Mouse (Mus musculus): ENCODE measurements around the gene Tbc1d8. TPM values are rescaled to one million over a fixed set of nuclear protein-coding genes. Genes with fewer than 3 reads are reported as not detected.

The Tbc1d8 gene
- polyA plus RNA-seq, 1 experiment, result 1.2 TPM

DNA sequence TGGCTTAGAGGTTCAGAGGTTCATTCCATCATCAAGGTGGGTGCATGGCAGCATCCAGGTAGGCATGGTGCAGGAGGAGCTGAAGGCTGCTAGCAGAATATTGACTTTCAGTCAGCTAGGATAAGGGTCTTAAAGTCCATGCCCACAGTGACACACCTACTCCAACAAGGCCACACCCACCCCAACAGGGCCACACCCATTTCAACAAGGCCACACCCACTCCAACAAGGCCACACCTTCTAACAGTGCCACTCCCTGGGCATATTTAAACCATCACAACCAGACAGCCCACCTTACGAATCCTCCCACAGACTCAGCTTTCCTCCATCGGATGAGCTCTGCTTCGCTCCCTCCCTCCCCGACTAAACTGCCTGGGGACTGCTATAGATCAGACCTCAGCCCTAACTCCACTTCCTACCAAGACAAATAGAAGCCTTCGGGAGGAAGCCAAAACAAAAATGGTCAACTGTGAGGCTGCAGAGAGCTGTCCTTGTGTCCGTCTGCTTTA lies 15.6 kb downstream of the Tbc1d8 start:
- Histone ChIP-seq H3K4me3 (ENCODE audit: insufficient read depth, low read length) (no peak overlapping the region), H3K4me1 (ENCODE audit: control insufficient read depth, insufficient read depth, low read length) (no peaks in the 10 kb centered on the region), H3K27ac (ENCODE audit: insufficient read depth, low read length) (no peak overlapping the region)
- TF ChIP-seq CTCF (IDR thresholded peaks at IDR 0.05; ENCODE audit: borderline replicate concordance, insufficient read depth, low read length), result no peak

DNA sequence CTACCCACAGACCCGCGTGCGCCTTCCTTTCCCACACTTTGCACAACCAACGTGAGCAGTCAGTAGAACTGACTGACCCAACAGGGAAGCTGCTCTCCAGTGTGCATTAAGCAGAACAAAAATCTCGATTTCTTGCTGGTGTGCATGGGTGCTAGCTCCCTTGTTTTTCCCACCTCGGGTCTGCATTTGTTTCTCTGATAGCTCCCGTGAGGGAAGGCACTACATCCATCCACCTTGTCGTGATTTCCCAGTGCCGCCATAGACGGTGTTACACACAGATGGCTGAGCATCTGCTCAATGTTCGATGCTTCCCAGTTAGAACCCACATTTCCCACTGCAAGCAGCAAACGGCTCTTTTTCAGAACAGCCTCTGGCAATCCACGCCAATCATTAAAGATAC lies 16.5 kb downstream of the Tbc1d8 start:
- Histone ChIP-seq H3K27ac (ENCODE audit: insufficient read depth, low read length) (no peak overlapping the region), H3K4me1 (ENCODE audit: control insufficient read depth, insufficient read depth, low read length) (no peaks in the 10 kb centered on the region), H3K4me3 (ENCODE audit: insufficient read depth, low read length) (no peak overlapping the region)
- TF ChIP-seq POLR2A (IDR thresholded peaks at IDR 0.05; ENCODE audit: low read depth, low read length) (no peak), CTCF (IDR thresholded peaks at IDR 0.05; ENCODE audit: borderline replicate concordance, insufficient read depth, low read length) (no peak)

DNA sequence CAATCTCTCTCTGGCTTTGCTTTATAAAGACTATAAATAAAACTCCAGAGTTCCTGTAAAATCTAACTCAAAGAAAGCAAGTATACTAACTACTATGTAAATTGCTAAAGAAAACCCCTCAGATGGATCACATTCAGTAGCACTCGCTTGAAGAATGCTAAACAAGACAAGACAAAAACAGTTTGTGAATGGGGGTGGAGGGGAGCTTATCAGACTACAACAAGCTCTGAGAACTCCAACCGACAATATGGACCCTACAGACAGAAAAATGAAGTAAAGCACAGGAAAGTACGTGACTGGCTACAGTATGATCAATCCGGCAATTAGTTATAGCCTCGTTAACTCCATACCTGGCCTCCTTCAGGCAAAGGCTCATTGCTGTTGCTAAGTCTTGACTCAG lies 18.1 kb downstream of the Tbc1d8 start:
- no peak overlapping the region for H3K27ac ChIP-seq (ENCODE audit: insufficient read depth, low read length)
- no peak for TF ChIP-seq POLR2A (IDR thresholded peaks at IDR 0.05; ENCODE audit: low read depth, low read length)
- TF ChIP-seq CTCF (IDR thresholded peaks at IDR 0.05; ENCODE audit: borderline replicate concordance, insufficient read depth, low read length), result no peak
- H3K4me1 ChIP-seq (ENCODE audit: control insufficient read depth, insufficient read depth, low read length), result no peaks in the 10 kb centered on the region
- no peak overlapping the region for H3K4me3 ChIP-seq (ENCODE audit: insufficient read depth, low read length)

DNA sequence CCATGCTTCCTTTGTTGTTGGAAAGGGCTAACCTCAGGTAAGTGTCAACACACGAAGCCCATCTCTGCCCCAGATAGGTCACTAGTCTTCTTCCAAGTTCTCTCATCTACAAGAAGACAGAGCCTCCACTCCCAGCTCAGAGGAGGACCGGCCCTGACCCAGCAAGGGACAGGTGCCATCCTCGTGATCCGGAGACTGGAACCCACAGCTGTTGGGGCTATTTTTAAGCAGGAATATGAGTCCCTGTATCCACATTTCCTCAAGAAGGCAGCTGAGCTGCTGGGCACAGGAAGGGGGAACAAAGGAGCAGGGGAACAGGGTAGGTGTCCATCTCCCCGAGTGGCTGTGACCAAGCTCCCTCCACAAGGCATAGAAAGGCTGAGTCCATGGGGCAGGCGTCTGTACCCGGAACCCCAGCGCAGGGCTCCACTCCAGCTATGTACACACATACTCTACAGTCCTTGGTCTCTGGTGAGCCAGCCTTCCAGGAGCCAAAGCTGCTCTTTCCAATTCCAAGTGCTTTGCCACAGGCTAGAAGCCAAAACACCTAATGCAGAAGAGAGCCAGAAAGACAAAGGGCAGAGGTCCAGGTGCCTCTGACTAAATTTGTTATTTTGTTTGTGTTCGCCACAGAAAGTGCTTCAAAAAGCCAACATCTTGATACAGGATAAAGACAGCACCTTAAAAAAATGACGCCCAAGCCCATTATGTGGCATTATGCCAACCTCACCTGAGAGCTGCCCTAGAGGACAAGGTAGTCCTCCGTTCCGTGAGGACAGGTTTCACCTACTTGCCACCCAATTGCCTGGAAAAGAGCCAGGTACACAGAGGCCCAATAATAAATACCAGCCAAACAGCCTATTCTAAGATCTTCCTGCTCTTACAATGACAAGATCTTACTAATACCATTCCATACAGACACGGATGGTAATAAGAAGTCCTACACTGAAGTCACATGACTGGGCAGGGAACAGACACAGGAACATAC lies 20.4 kb downstream of the Tbc1d8 start:
- Histone ChIP-seq H3K27ac (ENCODE audit: insufficient read depth, low read length) (no peak overlapping the region), H3K4me1 (ENCODE audit: control insufficient read depth, insufficient read depth, low read length) (no peaks in the 10 kb centered on the region), H3K4me3 (ENCODE audit: insufficient read depth, low read length) (no peak overlapping the region)
- TF ChIP-seq CTCF (IDR thresholded peaks at IDR 0.05; ENCODE audit: borderline replicate concordance, insufficient read depth, low read length), result no peak
- no peak for TF ChIP-seq POLR2A (IDR thresholded peaks at IDR 0.05; ENCODE audit: low read depth, low read length)

DNA sequence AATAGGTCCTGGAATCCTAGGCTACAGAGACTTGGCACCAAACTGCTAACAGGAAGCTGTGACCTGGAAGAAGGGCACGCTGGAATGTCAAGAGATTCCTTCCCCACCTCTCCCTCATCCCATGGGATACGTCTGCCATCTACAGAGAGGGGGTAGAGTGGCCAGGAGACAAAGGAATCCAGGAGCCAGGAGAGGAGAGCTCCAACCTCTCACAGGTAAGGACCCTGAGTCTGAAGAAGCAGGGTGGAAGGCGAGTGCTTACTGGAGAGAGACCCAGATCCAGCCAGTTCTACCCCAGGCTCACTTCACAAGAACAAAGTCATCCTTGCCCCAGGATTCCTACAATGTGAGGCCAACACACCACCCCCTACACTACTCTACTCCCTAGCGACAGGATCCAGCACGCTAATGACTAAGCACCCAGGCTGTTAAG lies 22.1 kb downstream of the Tbc1d8 start:
- TF ChIP-seq POLR2A (IDR thresholded peaks at IDR 0.05; ENCODE audit: low read depth, low read length), result no peak
- TF ChIP-seq CTCF (IDR thresholded peaks at IDR 0.05; ENCODE audit: borderline replicate concordance, insufficient read depth, low read length), result no peak
- Histone ChIP-seq H3K4me1 (ENCODE audit: control insufficient read depth, insufficient read depth, low read length) (no peaks in the 10 kb centered on the region), H3K4me3 (ENCODE audit: insufficient read depth, low read length) (no peak overlapping the region), H3K27ac (ENCODE audit: insufficient read depth, low read length) (no peak overlapping the region)

DNA sequence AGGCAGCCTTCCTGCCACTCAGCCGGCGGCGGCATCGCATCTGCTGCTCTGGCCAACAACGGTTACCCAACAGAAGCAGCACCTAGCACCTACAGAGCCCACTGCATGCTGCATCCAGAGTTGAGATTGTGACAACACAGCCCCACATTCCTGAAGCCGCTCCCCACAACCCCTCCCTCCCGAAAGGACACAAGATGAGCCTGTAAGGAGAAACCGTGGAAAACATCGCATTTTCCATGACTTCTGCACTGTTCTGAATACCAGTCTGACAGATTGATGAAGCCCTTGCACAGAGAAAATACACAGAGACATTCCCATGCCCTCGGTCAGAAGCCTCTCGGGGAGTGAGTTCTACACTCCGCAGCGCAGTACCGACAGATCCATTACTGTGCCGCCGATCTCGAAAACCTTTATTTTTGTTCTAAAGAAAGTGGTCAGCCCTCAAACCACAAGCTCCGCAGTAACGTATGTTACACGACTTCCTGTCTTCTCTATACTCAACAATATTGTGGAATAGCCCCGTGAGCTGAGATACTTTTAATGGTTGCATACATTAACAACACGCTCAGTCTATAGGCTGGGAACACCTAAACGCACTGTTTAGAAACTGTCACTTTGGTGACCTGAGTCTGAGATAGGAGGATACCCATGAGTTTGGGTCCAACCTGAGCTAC lies 23.1 kb downstream of the Tbc1d8 start:
- Histone ChIP-seq H3K4me3 (ENCODE audit: insufficient read depth, low read length) (no peak overlapping the region), H3K27ac (ENCODE audit: insufficient read depth, low read length) (no peak overlapping the region), H3K4me1 (ENCODE audit: control insufficient read depth, insufficient read depth, low read length) (no peaks in the 10 kb centered on the region)
- TF ChIP-seq CTCF (IDR thresholded peaks at IDR 0.05; ENCODE audit: borderline replicate concordance, insufficient read depth, low read length), result no peak
- no peak for TF ChIP-seq POLR2A (IDR thresholded peaks at IDR 0.05; ENCODE audit: low read depth, low read length)

DNA sequence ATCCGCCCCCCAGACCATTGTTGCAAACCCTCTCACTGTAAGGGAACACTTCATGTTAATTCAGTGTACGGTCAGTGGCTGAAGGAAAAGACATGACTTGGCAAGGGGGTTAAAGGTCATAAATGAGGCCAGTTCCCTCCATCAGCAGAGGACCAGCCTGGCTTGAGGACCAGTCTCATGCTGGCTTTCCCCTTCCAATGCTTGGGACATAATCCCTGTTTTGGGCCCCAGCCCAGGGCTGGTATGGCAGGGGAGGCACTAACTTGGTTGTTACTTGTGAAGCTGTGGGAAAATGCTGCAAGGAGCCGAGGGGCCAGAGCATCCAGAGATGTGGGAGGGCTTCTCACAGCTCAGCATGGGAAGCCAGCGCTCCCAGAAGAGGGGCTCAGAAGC lies 23.8 kb downstream of the Tbc1d8 start:
- no peak overlapping the region for H3K4me3 ChIP-seq (ENCODE audit: insufficient read depth, low read length)
- no peak overlapping the region for H3K27ac ChIP-seq (ENCODE audit: insufficient read depth, low read length)
- H3K4me1 ChIP-seq (ENCODE audit: control insufficient read depth, insufficient read depth, low read length), result no peaks in the 10 kb centered on the region
- TF ChIP-seq POLR2A (IDR thresholded peaks at IDR 0.05; ENCODE audit: low read depth, low read length) (no peak), CTCF (IDR thresholded peaks at IDR 0.05; ENCODE audit: borderline replicate concordance, insufficient read depth, low read length) (no peak)

DNA sequence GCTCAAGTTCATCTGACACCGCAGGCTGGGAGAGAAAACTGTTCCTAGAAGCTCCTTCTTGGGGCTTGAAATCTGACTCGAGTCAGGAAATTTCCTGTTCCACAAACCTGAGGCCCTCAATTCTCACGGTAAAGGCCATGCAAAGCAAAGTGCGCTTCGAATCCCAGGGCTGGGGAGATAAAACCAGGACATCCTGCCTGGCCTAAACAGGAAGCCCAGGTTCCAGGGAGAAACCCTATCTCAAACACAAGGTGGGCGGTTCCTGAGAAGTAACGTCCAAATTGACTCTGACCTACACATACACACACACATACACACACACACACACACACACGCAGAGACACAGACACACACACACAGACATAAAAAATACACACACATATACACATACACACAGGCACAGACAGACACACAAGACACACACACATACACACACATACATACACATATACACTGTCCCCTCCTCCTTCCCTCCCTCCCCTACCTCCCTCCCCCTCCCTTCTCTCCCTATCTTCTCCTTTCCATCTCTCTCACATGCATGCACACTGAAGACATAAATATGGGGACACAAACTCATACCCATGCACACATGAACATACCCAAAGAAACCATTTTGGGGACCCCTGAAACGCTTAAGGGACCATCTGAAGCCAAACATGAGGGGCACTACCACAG lies 24.3 kb downstream of the Tbc1d8 start:
- no peaks in the 10 kb centered on the region for H3K4me1 ChIP-seq (ENCODE audit: control insufficient read depth, insufficient read depth, low read length)
- H3K27ac ChIP-seq (ENCODE audit: insufficient read depth, low read length), result no peak overlapping the region
- TF ChIP-seq POLR2A (IDR thresholded peaks at IDR 0.05; ENCODE audit: low read depth, low read length) (no peak), CTCF (IDR thresholded peaks at IDR 0.05; ENCODE audit: borderline replicate concordance, insufficient read depth, low read length) (no peak)
- no peak overlapping the region for H3K4me3 ChIP-seq (ENCODE audit: insufficient read depth, low read length)

DNA sequence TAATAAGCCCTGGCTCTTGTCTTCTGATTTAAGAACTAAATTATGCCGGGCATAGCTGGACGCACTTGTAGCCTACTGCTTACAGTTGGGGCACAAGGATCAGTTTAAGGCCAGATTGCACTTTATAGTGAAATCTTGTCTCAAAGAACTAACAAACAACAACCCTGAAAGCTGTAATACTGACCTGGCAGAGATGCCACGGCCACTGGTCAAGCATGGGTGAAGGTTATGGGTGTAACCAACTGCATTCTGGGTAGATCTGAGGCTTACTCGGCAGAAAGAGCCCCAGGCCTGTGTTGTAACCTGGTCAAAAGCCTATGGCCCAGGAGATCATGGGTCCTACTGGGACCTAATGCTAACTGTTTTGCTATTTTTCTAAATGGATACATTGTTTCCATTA lies 26.4 kb downstream of the Tbc1d8 start:
- TF ChIP-seq CTCF (IDR thresholded peaks at IDR 0.05; ENCODE audit: borderline replicate concordance, insufficient read depth, low read length), result no peak
- TF ChIP-seq POLR2A (IDR thresholded peaks at IDR 0.05; ENCODE audit: low read depth, low read length), result no peak
- Histone ChIP-seq H3K27ac (ENCODE audit: insufficient read depth, low read length) (no peak overlapping the region), H3K4me1 (ENCODE audit: control insufficient read depth, insufficient read depth, low read length) (no peaks in the 10 kb centered on the region), H3K4me3 (ENCODE audit: insufficient read depth, low read length) (no peak overlapping the region)

Data from embryonic fibroblast, embryonic 13.5 days (primary cell).